Mouse (Mus musculus): Measurements from ENCODE around the gene Pbld1.

Pbld1 gene

DNA sequence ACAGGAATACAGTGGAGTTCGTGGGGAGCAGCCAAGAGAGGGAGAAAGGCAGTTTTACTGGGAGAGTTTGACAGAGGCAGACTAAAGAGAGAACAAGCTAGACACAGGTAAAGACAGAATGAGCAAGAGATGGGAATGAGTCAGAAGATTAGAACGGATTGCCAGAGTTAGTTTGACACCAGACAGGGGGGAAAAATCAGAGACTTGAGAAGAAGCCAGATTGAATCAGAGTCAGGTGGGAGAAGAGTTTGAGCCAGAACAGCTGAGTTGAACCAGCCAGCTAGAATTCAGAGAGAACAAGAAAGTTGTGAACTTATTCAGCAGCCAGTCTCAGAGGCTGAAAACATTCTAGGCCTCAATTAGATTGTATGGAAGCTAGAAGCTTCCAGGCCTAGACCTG lies at the start of gene Pbld1:
TSS of gene Pbld1 (plus strand) at position 301 of the 400 bp plus-strand sequence.
- DNase-seq (ENCODE audit: low spot score), result no peak

DNA sequence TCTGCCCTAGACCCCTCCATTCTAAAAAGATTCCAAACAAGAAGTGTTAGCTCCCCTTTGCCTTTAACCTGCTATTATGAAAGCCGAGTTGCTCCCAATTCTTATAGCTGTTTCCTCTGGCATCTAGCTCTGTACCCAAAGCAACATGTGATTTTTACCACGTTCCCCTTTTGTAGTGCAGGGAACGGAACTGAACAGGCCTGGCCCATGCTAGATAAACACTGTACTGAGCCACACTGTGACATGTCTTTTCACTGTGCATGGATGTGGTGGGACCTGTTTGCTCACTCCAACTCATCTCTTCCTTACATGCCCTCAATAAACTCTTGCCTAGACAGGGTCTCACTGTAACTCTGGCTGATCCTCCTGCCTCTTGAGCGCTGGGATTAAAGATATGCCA lies 49.7 kb upstream of the Pbld1 start:
- DNase-seq (ENCODE audit: low spot score), result no peak

DNA sequence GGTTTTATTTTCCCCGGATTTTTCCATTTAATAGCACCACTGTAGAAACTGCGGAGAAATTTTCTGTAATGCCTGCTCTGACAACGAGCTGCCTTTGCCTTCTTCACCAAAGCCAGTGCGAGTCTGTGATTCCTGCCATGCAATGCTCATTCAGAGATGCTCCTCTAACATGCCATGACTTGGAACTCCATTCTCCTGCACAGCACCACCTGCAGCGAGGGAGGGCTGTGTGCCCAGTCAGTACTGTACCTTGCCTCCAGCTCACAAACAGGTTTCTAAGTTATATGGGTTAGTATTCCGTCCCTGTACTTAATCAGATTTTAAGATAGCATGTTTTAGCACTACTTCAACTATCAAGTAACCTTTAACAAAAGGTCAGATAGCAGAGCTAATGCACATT lies 48.4 kb upstream of the Pbld1 start:
- no peak for DNase-seq (ENCODE audit: low spot score)

DNA sequence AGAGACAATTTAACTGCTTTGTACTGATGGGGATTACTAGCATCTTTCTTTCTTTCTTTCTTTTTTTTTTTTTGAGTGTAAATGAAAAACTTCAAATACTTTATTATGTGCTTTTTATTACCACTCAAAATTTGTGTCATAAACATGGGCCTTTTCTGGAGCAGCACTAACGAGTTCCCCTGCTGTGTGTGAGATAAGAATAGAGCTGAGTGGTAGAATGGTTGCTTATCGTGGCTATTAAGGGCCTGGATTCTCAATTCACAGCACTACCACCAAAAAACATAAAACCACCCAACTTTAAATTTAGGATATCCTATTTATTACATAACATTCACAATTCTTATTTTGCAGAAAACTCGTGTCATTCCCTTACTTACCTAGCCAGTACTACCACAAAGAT lies 46.5 kb upstream of the Pbld1 start:
- DNase-seq (ENCODE audit: low spot score), result no peak

DNA sequence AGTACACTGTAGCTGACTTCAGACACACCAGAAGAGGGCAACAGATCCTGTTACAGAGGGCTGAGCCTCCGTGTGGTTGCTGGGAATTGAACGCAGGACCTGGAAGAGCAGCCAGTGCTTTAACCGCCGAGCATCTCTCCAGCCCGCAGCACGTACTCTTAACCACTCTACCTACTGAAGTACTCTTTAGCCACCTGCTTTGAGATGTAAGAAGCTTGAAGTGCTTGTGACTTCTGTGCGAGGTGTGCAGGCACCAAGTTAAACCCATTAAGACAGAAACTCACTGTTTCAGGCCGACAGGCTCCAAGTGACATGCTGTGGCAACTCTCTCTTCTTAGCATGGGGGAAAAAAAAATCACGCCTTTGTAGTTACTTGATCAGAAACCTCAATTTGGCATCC lies 45.8 kb upstream of the Pbld1 start:
- no peak for DNase-seq (ENCODE audit: low spot score)

DNA sequence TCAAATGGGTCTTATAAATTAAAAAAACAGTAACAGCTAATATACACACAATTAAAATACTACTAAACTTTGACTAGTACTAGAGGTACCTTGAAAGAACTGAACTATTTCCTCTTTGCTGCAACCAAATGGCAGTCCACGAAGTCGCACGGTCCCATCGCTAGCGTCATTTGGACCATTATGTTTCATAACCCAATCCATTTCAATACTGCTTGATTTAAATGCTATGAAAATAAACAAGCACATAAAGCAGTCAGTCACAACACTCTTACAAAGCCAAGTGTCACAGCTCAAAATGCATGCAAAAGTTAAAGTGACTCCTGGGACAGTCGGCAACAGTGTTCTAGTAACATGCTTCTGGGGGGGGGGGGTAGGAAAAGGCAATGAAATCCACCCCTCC lies 40.7 kb upstream of the Pbld1 start:
- no peak for DNase-seq (ENCODE audit: low spot score)

DNA sequence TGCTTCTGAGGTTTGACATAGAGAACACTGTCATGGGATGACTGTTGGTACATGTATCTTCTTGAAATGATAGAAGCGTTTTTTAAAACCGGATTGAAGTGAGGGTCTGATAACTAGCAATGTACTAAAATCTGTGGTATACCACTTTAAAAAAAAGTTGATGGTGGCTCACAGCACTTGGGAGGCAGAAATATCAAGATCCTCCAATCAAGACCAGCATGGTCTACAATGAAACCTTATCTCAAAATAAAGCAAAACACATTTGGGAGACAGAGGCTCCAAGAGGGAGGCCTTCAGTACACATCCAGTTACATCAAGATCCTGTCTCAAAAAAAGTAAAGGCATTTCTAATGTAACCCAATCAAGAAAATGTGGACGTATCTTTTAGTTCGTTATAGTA lies 38.3 kb upstream of the Pbld1 start:
- DNase-seq (ENCODE audit: low spot score), result no peak

DNA sequence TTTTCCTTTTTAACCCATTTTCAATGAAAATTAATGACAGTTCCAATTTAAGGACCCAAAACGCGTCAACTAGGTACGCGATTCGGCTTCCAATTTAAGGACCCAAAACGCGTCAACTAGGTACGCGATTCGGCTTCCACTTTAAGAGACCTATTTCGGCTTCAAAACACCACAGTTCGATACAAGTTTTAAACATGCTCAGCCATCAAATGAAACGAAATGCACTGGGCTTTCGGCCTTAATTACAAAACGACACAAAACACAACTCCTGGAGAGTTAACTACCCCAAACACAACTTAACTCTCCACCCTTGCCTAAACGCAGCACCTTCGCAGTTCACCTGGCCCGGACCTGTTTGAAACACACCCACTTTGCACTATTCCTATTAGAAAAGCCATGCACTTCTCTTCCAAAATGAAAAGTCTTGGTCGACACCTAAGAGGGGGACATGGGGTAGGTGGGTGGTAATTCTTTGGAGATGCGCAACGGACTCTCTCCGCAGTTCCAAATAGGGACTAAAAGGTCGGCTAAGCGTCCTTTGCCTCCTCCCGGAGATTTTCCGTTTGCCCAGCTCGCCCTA lies 37.3 kb upstream of the Pbld1 start:
- DNase-seq (ENCODE audit: low spot score), result no peak

DNA sequence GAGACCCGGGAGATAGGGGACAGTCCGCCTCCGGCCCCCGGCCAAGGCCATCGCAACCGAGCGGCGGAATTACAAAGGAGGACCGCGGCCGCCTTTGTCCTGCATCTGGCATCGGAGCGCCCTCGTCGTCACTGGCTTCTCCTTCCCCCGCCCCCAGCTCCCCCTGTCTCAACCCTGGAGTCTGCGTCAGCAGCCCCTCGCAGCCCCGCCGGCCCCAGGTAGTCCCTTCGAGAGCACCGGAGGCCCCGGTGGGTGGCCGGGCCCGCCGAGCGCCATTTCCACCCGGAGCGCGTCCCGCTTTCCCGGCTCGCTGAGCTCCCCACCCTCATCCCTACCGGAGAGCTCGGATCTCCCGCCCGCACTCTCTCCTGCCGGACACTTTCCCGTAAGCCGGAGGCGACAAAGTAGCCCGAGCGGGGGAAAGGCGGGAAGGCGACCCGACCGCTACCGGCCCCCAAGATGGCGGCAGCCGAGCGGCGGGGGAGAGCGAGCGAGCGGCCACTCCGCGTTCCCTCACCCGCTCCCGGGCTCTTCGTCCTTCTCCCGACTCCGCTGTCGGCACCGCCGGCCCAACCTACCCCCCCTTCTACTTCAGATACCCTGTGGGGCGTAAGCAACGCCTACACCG lies 36.7 kb upstream of the Pbld1 start:
- peak; percentile 74 for DNase-seq (ENCODE audit: low spot score)

DNA sequence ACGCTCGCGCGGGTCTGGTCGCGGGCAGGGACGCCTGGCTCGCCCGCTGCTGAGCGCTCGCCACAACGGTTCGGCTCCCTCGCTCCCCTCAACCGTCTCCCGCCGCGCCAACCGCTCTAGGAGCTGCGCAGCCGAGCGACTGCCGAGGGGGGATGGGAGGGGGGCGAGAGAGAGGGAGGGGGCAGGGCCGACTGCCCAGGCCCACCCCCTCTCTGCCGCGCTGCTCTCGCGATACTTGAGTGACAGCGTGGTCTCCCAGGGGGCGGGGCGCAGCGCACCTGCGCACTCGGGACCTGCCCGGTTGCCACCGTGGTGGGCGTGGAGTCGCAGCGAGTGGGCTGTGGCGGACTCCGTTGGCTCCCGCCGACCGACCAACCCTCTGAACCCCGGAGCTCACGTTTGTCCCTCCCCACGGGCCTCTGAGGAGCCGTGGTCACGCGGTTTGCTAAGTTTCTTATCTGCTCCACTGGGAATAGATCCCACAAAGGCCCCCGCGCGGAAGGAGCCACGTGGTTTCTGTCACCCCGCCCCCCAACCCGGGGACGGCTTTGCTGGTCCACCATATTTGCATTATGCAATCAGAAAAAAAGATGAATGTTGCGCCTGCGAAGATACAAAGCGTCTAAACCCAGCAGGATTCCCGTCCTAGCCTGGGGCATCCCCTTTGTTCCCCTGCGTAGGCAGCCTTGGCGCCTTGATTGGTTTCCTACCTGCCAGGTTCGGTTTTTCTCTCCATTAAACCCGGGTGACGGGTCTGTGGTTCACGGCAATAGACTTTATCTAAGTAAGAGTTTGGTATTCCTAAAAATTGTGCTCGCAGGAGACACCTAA lies 36.0 kb upstream of the Pbld1 start, which contains the start of the genes Hnrnph3 and Pbld2:
TSS of gene Hnrnph3 (minus strand) at position 469 of the 831 bp plus-strand sequence.
TSS of gene Pbld2 (plus strand) at position 567 of the 831 bp plus-strand sequence.
- DNase-seq (ENCODE audit: low spot score), result peak; percentile 99

DNA sequence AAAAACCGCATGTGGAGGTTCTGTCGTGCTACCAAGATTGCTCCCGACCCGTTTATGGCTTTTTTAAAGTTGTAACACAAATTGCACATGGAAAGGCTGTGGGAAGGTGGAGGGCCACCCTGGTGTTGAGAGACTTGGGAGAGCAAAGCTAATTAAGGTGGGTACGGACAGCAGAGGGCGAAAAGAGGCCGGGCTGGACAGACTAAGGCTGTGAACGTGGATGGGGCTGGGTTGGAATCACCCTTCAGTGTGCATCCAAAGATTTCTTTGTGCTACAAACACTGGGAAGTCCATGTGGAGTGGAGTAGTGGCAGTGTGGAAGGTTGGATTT lies 35.4 kb upstream of the Pbld1 start:
- peak; percentile 82 for DNase-seq (ENCODE audit: low spot score)

DNA sequence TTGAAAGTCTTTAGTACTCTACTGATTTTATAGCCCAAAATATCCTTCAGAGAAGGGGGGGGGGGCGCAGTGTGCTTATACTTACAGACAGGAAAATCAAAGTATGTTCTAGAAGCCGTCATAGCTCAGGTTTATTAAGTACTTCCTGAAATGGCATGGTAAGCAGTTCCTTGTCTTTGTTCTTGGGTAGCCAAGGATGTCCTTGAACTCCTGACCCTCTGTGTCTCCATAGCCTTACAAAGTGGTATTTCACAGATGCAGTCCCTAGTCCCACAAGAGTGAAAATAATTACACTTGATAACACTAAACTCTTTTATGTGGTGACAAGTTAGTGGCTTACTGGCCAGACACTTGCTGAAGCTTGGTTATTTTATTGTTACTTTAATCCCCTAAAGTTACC lies 34.9 kb upstream of the Pbld1 start:
- no peak for DNase-seq (ENCODE audit: low spot score)

DNA sequence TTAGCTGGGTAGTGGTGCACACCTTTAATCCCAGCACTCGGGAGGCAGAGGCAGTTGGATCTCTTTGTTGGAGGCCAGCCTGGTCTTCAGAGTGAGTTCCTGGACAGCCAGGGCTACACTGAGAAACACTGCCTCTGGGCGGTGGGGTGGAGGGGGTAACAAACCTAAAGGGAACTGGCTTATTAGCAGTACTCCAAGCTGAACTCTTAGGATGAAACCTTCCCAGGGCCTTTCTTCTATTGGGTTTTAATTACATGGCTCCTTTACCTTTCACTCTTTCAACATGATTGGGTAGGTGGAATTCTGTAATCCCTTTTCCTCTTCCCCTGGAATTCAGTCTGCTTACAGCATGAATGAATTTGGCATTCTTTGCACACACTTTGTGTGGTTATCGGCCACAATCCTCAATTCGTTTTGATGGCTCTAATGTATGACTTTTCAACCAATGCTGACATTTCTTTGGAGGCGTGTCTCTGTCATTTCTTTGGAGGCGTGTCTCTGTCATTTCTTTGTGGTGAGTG lies 34.4 kb upstream of the Pbld1 start:
- DNase-seq (ENCODE audit: low spot score), result peak; percentile 41

DNA sequence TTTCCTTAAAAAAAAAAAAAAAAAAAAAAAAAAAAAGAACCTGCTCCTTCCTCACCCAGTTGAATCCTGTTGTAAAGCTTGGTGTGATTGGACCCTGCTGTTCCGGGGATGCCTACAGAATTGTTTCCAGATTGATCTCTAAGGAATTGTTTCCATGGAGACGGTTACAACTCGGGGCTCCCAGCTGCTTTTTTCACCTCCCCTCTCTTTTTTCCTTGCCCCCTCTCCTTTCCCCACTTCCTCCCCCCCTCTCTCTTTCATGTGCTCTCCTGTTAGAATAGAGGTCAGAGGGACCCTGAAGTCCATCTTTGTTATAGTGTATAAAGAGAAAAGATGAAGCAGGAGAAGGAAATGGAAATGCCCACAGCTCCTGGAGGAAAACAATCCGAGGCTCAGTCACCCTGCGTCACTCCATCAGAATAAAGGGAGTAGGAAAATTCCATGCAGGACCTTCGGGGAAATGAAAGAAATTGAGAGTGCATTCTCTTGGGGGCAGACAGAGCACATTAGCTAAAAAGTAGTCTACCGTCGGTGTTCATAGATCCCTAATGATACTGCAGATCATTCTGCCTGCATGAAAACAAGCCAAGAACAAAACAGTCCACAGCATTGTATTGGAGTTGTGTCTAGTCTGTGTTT lies 33.7 kb upstream of the Pbld1 start:
- DNase-seq (ENCODE audit: low spot score), result peak; percentile 76

DNA sequence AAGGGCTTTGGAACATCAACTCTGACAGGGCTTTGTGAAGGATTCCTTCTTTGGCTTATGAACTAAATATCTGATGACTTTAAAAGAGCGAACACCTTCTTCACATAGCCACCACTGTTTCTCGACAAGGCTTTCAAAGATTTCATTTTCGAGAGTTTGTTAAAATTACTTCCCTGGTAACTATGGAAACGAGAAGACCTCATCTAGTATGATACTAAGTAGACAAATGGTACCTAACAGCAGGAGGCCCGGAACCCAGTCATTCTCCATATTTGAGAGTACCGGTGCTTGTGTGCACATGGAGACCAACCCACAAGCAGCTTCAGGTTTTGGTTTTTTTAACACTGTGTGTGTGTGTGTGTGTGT lies 33.2 kb upstream of the Pbld1 start:
- no peak for DNase-seq (ENCODE audit: low spot score)

DNA sequence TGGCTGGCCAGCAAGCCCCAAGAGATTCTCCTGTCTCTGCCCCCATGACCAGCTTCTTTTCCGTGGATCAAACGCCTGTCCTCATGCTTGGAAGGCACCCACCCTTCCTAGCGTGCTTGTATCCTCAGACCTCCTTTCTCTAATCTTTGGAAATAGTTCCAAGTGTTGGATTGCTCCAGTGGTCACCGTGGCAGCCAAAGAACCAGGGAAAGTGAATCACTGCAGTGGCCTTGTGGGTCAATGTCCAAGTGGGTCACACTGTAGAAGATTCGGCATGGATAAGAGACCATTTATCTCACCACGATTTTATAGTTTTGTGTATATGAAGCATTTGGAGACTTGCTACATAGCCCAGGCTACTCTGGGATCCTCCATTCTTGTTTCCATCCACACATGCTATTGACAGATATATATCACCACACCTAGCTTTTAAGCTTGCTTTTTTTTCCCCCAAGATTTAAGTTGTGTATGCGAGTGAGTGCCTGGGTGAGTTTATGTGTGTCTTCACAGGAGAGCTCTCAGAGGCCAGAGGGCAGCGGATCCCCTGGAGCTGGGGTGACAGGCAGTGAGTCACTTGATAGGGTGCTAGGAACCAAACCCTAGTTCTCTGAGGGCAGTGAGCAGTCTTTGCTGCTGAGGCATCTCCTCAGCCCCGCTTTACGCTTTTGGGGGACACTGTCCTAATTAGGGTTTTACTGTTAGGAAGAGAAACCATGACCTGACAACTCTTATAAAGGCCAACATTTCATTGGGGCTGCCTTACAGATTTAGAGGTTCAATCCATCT lies 32.4 kb upstream of the Pbld1 start:
- DNase-seq (ENCODE audit: low spot score), result no peak

DNA sequence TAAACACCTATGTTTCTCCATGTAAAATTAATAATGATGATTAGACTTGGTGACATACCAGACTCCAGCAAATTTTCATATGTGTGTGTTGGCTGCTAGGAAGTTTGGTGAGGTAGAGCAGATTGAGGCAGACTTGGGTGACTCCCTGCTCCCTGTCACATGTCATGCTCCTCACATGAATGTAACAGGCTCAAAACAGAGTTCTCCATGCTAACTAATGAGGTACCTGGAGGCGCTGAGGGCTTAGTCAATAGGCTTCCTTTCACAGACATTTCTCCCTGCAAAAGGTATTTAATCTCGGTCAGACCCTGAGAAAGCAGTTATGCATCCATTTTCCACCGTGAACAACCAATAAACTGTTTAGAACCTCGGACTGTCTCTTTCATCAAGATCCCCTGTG lies 31.6 kb upstream of the Pbld1 start:
- DNase-seq (ENCODE audit: low spot score), result no peak

DNA sequence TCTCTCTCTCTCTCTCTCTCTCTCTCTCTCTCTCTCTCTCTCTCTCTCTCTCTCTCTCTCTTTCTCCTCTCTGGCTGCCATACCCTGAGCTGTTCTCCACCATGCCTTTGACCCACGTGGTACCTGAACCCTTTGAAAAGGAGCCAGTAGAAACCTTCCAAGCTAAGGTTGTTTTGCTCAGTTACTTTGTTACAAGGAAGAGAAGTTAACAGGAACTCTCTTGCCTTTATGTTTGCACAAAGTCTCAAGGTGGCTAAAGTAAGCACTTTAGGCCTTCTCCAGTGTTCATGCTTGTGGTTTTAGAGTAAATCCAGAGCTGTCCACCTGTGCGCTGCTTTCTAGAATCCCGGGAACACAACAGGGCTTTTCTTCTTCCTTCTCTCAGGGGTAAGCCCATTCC lies 27.7 kb upstream of the Pbld1 start:
- DNase-seq (ENCODE audit: low spot score), result no peak

DNA sequence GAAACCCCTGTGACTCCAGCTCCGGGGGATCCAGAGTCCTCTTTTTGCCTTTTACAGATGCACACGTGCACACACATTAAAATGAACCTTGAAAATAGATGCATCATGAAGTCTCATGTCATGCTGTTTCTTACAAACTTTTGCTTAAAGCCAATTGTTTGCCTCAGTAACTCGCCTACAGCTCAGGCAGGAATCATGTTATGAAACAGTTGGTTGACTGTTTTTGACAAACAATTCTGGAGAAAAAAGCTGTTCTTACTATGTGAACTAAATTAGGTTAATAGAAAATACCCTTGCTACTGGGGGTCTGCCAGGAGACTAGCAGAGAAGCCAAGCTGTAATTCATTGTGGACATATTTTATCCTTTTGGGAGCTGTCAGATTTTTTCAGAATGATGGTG lies 27.0 kb upstream of the Pbld1 start:
- DNase-seq (ENCODE audit: low spot score), result no peak

DNA sequence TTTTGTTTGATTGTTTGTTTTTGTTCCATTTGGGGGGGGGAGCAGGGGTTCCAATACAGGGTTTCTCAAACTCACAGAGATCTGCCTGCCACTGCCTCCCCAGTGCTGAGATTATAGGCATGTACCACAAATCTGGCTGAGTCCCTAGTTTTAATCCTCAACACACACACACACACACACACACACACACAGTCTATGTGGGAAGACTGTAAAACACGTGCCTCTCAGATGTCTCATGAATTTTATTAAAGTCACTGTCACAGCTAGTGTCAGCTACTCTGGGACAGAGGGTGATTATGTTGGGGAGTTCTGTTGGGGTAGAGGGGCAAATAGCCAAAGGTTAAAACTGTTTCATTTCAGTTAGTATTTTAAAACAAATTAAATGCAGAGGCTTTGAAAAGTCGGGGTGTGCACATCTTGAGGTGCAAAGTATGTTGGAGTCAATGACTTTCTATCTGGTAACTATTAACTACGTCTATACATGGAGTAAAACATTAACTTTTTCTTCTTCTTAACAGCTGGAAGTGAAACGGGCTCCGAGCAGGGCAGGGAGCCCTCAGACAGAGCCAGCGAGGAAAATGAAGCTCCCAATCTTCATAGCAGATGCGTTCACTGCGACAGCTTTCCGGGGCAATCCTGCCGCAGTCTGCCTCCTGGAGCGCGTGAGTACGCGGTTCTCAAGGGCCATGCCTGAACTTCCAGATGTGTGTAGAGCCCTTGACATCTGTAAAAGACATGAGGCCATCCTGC lies 21.2 kb upstream of the Pbld1 start:
- no peak for DNase-seq (ENCODE audit: low spot score)

All from retina, embryonic 14.5 days (tissue).